In the genomic region with DNA sequence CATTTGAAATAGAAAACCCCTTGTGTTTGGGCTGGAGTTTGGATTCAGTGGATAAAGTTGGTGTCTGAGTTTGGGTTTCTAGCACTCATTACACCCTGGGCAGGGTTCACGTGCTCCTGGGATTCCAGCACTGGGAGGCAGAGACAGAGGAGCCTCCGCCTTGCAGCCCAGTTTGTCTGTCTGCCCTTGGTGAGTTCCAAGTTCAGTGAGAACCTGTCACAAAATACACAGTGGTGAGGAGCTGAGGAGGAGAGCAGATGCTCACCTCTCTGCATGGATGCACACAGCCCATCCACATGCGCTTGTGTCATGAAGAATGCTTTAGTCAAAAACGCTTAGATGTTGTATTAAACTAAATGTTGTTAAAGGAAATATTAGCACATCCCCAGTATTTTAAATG, we compare ENCODE assay signal across 26 mouse cellular contexts.
DNase-seq lines count a peak whose midpoint lies in the region; ATAC-seq lines count a peak whose summit lies in the region.
"Had no signal": no experiment of that assay in that cellular context is flagged by ENCODE, and none has a peak within 500 bp of the region (broad histone marks: within the 10 kb centered on the region; RNA-seq: fewer than 3 reads in every experiment).

No protein-coding gene starts in this region.

- no peak overlapping the region for H3K4me2 ChIP-seq in kidney, embryonic 14.5 days (replicated peaks; ENCODE audit: low read depth, low read length)
- H3K4me2 ChIP-seq: forebrain, embryonic 15.5 days; heart, embryonic 12.5 days; limb, embryonic 13.5 days; liver, embryonic 12.5 days had no signal

- peak; percentile 20 for DNase-seq in cerebellum, adult 11-12 months
- no peak for DNase-seq in cerebellum, adult 8-10 months
- peak; percentile 59 for DNase-seq in kidney, adult 11 months
- peak; percentile 19 to 43 for DNase-seq in cerebellum, postnatal 10 days
- DNase-seq in kidney, postnatal 14 days = peak; percentile 52
- no peak for DNase-seq in thymus, postnatal 0 days (ENCODE audit: low spot score)
- no peak for DNase-seq in urinary bladder, postnatal 10 days (ENCODE audit: low spot score)
- DNase-seq: adrenal gland, adult 8-10 months; gastrocnemius, postnatal 14 days; heart, adult 18-20 months; heart, postnatal 10 days; layer of hippocampus, adult 9-11 months; lung, adult 18-20 months; lung, postnatal 10 days; right cerebral cortex, postnatal 14 days; thymus, adult 2 months had no signal

- no peaks in the 10 kb centered on the region for H3K27me3 ChIP-seq in kidney, embryonic 14.5 days (ENCODE audit: control insufficient read depth, insufficient read depth, low read length)
- H3K27me3 ChIP-seq: forebrain, embryonic 15.5 days; heart, embryonic 12.5 days; limb, embryonic 13.5 days; liver, embryonic 12.5 days had no signal

- ATAC-seq in kidney, embryonic 14.5 days (ENCODE audit: low FRiP score, low TSS enrichment) = no peak
- ATAC-seq: activated CD4-positive, CD25-positive, alpha-beta regulatory T cell, adult 4 months; forebrain, embryonic 15.5 days; liver, embryonic 12.5 days had no signal

- WGBS in kidney, embryonic 14.5 days = 68% methylated on average over 4 of the region's 4 CpGs

- no peak overlapping the region for H3K27ac ChIP-seq in kidney, embryonic 14.5 days (ENCODE audit: low read depth, low read length)
- H3K27ac ChIP-seq: embryonic facial prominence, embryonic 10.5 days; forebrain, embryonic 15.5 days; kidney, postnatal 0 days; limb, embryonic 13.5 days; liver, embryonic 12.5 days; midbrain, embryonic 10.5 days; stomach, postnatal 0 days had no signal

- no peaks in the 10 kb centered on the region for H3K9me3 ChIP-seq in kidney, embryonic 14.5 days (ENCODE audit: control insufficient read depth, low read length)
- H3K9me3 ChIP-seq: embryonic facial prominence, embryonic 10.5 days; forebrain, embryonic 15.5 days; heart, embryonic 12.5 days; limb, embryonic 13.5 days; liver, embryonic 12.5 days; midbrain, embryonic 10.5 days had no signal

- no peaks in the 10 kb centered on the region; the same call in 1 of the 2 replicates for H3K36me3 ChIP-seq in kidney, embryonic 14.5 days (ENCODE audit: control insufficient read depth, insufficient read depth, low read length)
- H3K36me3 ChIP-seq: forebrain, embryonic 15.5 days; heart, embryonic 12.5 days; limb, embryonic 13.5 days had no signal

- H3K9ac ChIP-seq in kidney, embryonic 14.5 days (ENCODE audit: low read depth, low read length) = no peak overlapping the region
- H3K9ac ChIP-seq: forebrain, embryonic 15.5 days; heart, embryonic 12.5 days; limb, embryonic 13.5 days; liver, embryonic 12.5 days had no signal

- no peaks in the 10 kb centered on the region for H3K4me1 ChIP-seq in kidney, embryonic 14.5 days (ENCODE audit: control insufficient read depth, insufficient read depth, low read length)
- H3K4me1 ChIP-seq: midbrain, embryonic 10.5 days had no signal

- H3K4me3 ChIP-seq in kidney, embryonic 14.5 days (ENCODE audit: low read length) = no peak overlapping the region
- H3K4me3 ChIP-seq: embryonic facial prominence, embryonic 10.5 days; forebrain, embryonic 15.5 days; heart, embryonic 12.5 days; limb, embryonic 13.5 days; liver, embryonic 12.5 days; midbrain, embryonic 10.5 days had no signal

Comparison
In these comparisons a context has a peak if more than half of its experiments do, and no peak if none do; other contexts are left out.
1. DNase-seq: peak in cerebellum, adult 11-12 months (single experiment), kidney, adult 11 months (single experiment), cerebellum, postnatal 10 days (2 of 2) and kidney, postnatal 14 days (single experiment); none in cerebellum, adult 8-10 months (single experiment), thymus, postnatal 0 days (single experiment) and urinary bladder, postnatal 10 days (single experiment).